Mouse (Mus musculus) G1E (cell line): ENCODE data around the gene Ptpn13. TPM values are rescaled to one million over a fixed set of nuclear protein-coding genes. Genes with fewer than 3 reads are reported as not detected.

Experiments
- ATAC-seq: 2 replicates; pipeline ENCODE4 v1.8.0; 2016; ENCODE audit warnings: mild to moderate bottlenecking; ENCODE audit not compliant: insufficient number of reproducible peaks, poor library complexity, low FRiP score, severe bottlenecking; ENCODE audit errors: extremely low read depth
- DNase-seq: peaks from one replicate; pipeline ENCODE4 v3.0.0; 2012; ENCODE audit warnings: low spot score
- H3K27me3 ChIP-seq: 2 replicates; pipeline ENCODE4 v1.6.1; 2012; ENCODE audit warnings: mild to moderate bottlenecking, low read length, inconsistent platforms; ENCODE audit not compliant: insufficient read depth
- H3K36me3 ChIP-seq: replicated peaks from 2 replicates; pipeline ENCODE3; 2012; ENCODE audit warnings: mild to moderate bottlenecking, inconsistent platforms
- H3K4me1 ChIP-seq: 2 replicates; pipeline ENCODE4 v1.6.1; 2012; ENCODE audit warnings: low read depth, low read length, inconsistent platforms, mixed read lengths; ENCODE audit not compliant: insufficient read depth
- H3K4me3 ChIP-seq: 2 replicates; pipeline ENCODE4 v1.5.1; 2012; ENCODE audit warnings: low read depth, mild to moderate bottlenecking, inconsistent platforms, low read length, moderate library complexity, mixed read lengths
- H3K9me3 ChIP-seq: replicated peaks from 2 replicates; pipeline ENCODE4 v1.6.1; 2012; ENCODE audit warnings: inconsistent platforms
- CTCF ChIP-seq: IDR thresholded peaks from 2 replicates; pipeline ENCODE4 v1.5.1; 2012; ENCODE audit warnings: low read depth, low read length, inconsistent platforms, mixed read lengths
- GATA1 ChIP-seq: IDR thresholded peaks from 2 replicates; pipeline ENCODE4 v1.6.1; 2012; ENCODE audit warnings: borderline replicate concordance, low read length, inconsistent platforms, mixed read lengths
- GATA2 ChIP-seq: IDR thresholded peaks from 2 replicates; pipeline ENCODE4 v1.6.1; 2012; ENCODE audit warnings: low read depth, low read length, inconsistent platforms, borderline replicate concordance
- POLR2AphosphoS5 ChIP-seq: IDR thresholded peaks from 2 replicates; pipeline ENCODE4 v1.6.1; 2012; ENCODE audit warnings: low read depth, low read length, inconsistent platforms; ENCODE audit not compliant: insufficient replicate concordance
- TAL1 ChIP-seq: conservative IDR thresholded peaks from 2 replicates; pipeline ENCODE4 v1.6.1; 2012; ENCODE audit warnings: low read depth, low read length, inconsistent platforms, mixed read lengths
- polyA plus RNA-seq: library from polyadenylated mRNA; stranded (reverse); fragments of >175 nt; gene quantifications from 2 replicates; pipeline ENCODE4 v1.2.3, GENCODE M21; 2012
- total RNA-seq, 2 experiments: library from RNA; stranded (forward) in 1 of 2; stranded (reverse) in 1 of 2; fragments of 200-1000 nt in 1 of 2; fragments of >200 nt in 1 of 2; fragmentation: Nextera tagmentation in 1 of 2; gene quantifications; 2 replicates each; pipeline ENCODE4 v1.2.3; 2014 to 2017

Ptpn13 gene
- total and polyA plus RNA-seq, 3 experiments, result 0.27 TPM; not detected in 2

DNA sequence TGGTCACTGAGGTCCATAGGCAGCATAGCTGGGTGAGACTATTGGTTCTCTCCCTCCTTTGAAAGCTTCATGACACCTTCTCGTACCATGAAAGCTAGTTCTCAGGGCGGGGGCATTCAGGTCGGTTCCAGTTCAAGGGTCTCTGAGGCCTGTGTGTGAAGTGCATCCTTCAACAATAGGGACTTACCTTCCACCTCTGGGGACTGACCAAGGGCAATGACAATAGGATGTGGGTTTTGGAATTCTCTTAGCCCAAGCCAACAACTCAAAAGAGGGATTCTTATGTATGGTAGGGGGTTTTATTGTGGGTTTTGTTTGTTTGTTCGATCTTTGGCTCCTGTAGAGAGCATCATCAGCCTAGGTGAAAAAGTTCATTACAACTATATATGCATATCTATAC lies 42.0 kb upstream of the Ptpn13 start:
- no peaks in the 10 kb centered on the region for H3K36me3 ChIP-seq
- H3K4me1 ChIP-seq, result no peaks in the 10 kb centered on the region
- no peaks in the 10 kb centered on the region for H3K27me3 ChIP-seq
- DNase-seq, result no peak
- H3K9me3 ChIP-seq, result peaks cover 48% of the 10 kb centered on the region
- ATAC-seq, result no peak
- H3K4me3 ChIP-seq, result no peak overlapping the region
- TF ChIP-seq POLR2AphosphoS5 (no peak), TAL1 (no peak), GATA1 (no peak), CTCF (no peak), GATA2 (no peak)

DNA sequence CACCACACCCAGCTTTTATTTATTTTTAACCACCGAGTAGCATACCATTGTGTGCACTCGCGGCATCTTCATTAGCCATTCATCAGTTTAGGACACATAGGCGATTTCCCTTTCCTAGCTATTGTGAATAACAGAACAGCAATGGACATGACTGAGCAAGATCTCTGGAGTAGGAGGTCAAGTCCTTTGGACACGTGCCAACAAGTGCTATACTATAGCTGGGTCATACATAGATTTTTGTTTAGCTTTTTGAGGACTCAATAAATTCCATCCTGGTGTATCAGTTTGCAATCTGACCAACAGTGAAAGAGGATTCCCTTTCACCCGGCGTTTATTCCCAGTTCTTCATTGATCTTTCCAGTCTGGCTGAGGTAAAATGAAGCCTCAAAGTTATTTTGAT lies 41.0 kb upstream of the Ptpn13 start:
- Histone ChIP-seq H3K9me3 (peaks cover 50% of the 10 kb centered on the region), H3K36me3 (no peaks in the 10 kb centered on the region), H3K4me3 (no peak overlapping the region), H3K27me3 (no peaks in the 10 kb centered on the region), H3K4me1 (no peaks in the 10 kb centered on the region)
- no peak for TF ChIP-seq GATA1
- no peak for TF ChIP-seq GATA2
- no peak for TF ChIP-seq POLR2AphosphoS5
- no peak for TF ChIP-seq CTCF
- TF ChIP-seq TAL1, result no peak
- DNase-seq (no peak), ATAC-seq (no peak)

- no peak overlapping the region for H3K4me3 ChIP-seq
- TF ChIP-seq TAL1 (no peak), CTCF (no peak), GATA1 (no peak), POLR2AphosphoS5 (no peak), GATA2 (no peak)
- DNase-seq (no peak), ATAC-seq (no peak)
- no peaks in the 10 kb centered on the region for H3K4me1 ChIP-seq
- H3K9me3 ChIP-seq, result peaks cover 53% of the 10 kb centered on the region
- H3K36me3 ChIP-seq, result no peaks in the 10 kb centered on the region
- H3K27me3 ChIP-seq, result no peaks in the 10 kb centered on the region
Observed at GRCm38 (mm10) chr5:103387540-103388026, 37.4 kb upstream of the Ptpn13 start.

DNA sequence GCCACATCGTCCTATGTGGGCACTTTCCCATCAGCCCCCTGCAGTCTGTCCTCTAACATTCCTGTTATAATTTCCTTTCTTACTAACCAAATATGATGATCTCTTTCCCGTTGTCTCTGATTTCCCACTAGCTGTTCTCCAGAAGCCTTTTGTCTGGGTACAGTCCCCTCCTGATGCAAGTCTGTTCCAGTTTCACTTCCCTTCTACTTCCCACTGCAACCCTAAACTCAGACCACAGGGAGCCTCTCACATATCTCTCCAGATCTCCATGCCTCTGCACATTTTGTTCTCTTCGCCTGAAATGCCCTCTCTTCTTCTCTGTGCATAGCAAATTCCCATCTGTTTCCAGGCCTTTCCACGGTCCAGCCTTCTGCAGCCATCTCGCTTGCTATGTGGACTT lies 35.6 kb upstream of the Ptpn13 start:
- ATAC-seq, result no peak
- no peak for TF ChIP-seq TAL1
- TF ChIP-seq POLR2AphosphoS5, result no peak
- TF ChIP-seq GATA2, result no peak
- no peak for TF ChIP-seq GATA1
- no peak for TF ChIP-seq CTCF
- no peaks in the 10 kb centered on the region for H3K27me3 ChIP-seq

DNA sequence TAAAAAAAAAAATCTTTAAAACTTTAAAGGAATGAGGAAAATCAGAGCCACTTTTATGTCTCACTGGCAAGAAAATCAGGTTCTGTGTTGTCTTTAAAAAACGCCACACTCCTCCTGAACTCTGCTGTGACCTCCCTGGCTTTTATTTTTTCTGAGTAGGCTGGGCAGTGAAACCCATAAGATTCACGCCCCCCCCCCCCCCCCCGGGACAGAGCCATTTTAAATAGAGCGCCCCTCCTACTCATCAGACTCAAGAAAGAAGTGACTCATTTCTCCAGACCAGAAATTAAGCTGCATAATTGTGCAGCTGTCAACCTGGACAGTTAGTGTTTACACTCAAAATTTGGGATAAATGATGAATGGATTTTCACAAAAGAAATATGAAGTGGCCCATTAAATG lies 31.8 kb upstream of the Ptpn13 start:
- no peak for ATAC-seq
- no peaks in the 10 kb centered on the region for H3K36me3 ChIP-seq
- H3K4me3 ChIP-seq, result no peak overlapping the region
- peaks cover 29% of the 10 kb centered on the region for H3K9me3 ChIP-seq
- no peaks in the 10 kb centered on the region for H3K27me3 ChIP-seq
- H3K4me1 ChIP-seq, result no peaks in the 10 kb centered on the region
- DNase-seq, result no peak
- TF ChIP-seq CTCF (no peak), POLR2AphosphoS5 (no peak)

More for the DNA sequence above, 35.6 kb upstream of the Ptpn13 start:
- no peak for DNase-seq
- Histone ChIP-seq H3K9me3 (peaks cover 48% of the 10 kb centered on the region), H3K4me1 (no peaks in the 10 kb centered on the region), H3K4me3 (no peak overlapping the region), H3K36me3 (no peaks in the 10 kb centered on the region)

- no peak for ATAC-seq
- Histone ChIP-seq H3K4me1 (no peaks in the 10 kb centered on the region), H3K9me3 (peaks cover 32% of the 10 kb centered on the region), H3K4me3 (no peak overlapping the region), H3K36me3 (no peaks in the 10 kb centered on the region), H3K27me3 (no peaks in the 10 kb centered on the region)
- DNase-seq, result no peak
- no peak for TF ChIP-seq POLR2AphosphoS5
- TF ChIP-seq TAL1, result no peak
- TF ChIP-seq GATA2, result no peak
- no peak for TF ChIP-seq GATA1
- TF ChIP-seq CTCF, result no peak
Observed at GRCm38 (mm10) chr5:103393752-103394151, 31.2 kb upstream of the Ptpn13 start.
